Mouse (Mus musculus) kidney, adult 2 months (tissue): ENCODE data around the gene Mecom.

ENCODE experiments used
- CTCF ChIP-seq: fragments of 200-500 bp; conservative IDR thresholded peaks from 2 replicates; pipeline ENCODE4 v1.5.1; 2011; ENCODE audit warnings: low read depth, mild to moderate bottlenecking, control low read depth, low read length, moderate library complexity, mixed read lengths; ENCODE audit not compliant: insufficient read depth, insufficient read length
- POLR2A ChIP-seq: fragments of 200-500 bp; IDR thresholded peaks from one replicate; pipeline ENCODE4 v1.6.1; 2011; ENCODE audit warnings: low read depth, low read length, control low read depth

DNA sequence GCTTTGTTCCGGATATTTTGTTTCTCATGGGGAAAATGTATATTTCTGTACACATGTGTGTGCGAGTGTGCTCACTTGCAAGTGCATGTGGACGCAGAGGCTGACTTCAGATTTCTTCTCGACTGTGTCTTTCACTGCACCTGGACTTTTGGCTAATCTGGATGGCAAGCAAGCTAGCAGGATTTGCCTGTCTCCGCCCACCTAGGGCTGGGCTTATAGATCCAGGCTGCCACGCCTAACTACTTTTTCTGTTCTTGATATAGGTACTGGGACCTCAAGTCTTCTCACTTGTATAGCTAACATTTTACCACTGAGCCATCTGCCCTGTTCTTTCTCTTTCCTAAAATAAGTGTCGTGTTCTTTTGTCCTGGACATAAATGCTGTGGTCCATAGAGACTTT lies 290.9 kb downstream of the Mecom start:
- TF ChIP-seq POLR2A: no peak
- no peak for TF ChIP-seq CTCF
